Comparison of ENCODE assay signal across 20 mouse cellular contexts in genomic region chr4:86523771-86524170, GRCm38 (mm10). TPM values are rescaled to one million over a fixed set of nuclear protein-coding genes. Genes with fewer than 3 reads are reported as not detected.
DNase-seq lines count a peak whose midpoint lies in the region; ATAC-seq lines count a peak whose summit lies in the region.
"Had no signal": no experiment of that assay in that cellular context is flagged by ENCODE, and none has a peak within 500 bp of the region (broad histone marks: within the 10 kb centered on the region; RNA-seq: fewer than 3 reads in every experiment).

No protein-coding gene starts in this region.

- no peaks in the 10 kb centered on the region; the same call in 1 of the 2 replicates for H3K36me3 ChIP-seq in limb, embryonic 11.5 days (ENCODE audit: control insufficient read depth, insufficient read depth, low read length)
- H3K36me3 ChIP-seq in limb, embryonic 10.5 days = no peaks in the 10 kb centered on the region
- H3K36me3 ChIP-seq: embryonic facial prominence, embryonic 10.5 days; embryonic facial prominence, embryonic 12.5 days; forebrain, embryonic 15.5 days had no signal

- H3K9ac ChIP-seq in limb, embryonic 11.5 days (ENCODE audit: low read length) = no peak overlapping the region
- H3K9ac ChIP-seq: embryonic facial prominence, embryonic 12.5 days; forebrain, embryonic 13.5 days; forebrain, embryonic 15.5 days; forebrain, postnatal 0 days had no signal

- H3K9me3 ChIP-seq in limb, embryonic 11.5 days (ENCODE audit: control insufficient read depth, low read length) = no peaks in the 10 kb centered on the region
- no peaks in the 10 kb centered on the region for H3K9me3 ChIP-seq in limb, embryonic 10.5 days (replicated peaks)
- H3K9me3 ChIP-seq: embryonic facial prominence, embryonic 10.5 days; embryonic facial prominence, embryonic 12.5 days; forebrain, embryonic 13.5 days; forebrain, embryonic 15.5 days had no signal

- no peak for ATAC-seq in limb, embryonic 11.5 days (ENCODE audit: insufficient number of reproducible peaks, low FRiP score, low TSS enrichment, low read depth)
- ATAC-seq: forebrain, embryonic 13.5 days; forebrain, embryonic 15.5 days; forebrain, postnatal 0 days had no signal

- no peak overlapping the region for H3K4me3 ChIP-seq in limb, embryonic 11.5 days (ENCODE audit: low read depth, low read length)
- H3K4me3 ChIP-seq in limb, embryonic 10.5 days = no peak overlapping the region
- H3K4me3 ChIP-seq: embryonic facial prominence, embryonic 10.5 days; embryonic facial prominence, embryonic 12.5 days; forebrain, embryonic 13.5 days; forebrain, embryonic 15.5 days had no signal

- peaks cover 28% of the 10 kb centered on the region for H3K4me1 ChIP-seq in limb, embryonic 11.5 days (ENCODE audit: control insufficient read depth, insufficient read depth, low read length)
- peaks cover 27% of the 10 kb centered on the region for H3K4me1 ChIP-seq in limb, embryonic 10.5 days
- H3K4me1 ChIP-seq: forebrain, embryonic 13.5 days; forebrain, embryonic 15.5 days had no signal

- no peaks in the 10 kb centered on the region for H3K27me3 ChIP-seq in limb, embryonic 11.5 days (ENCODE audit: control insufficient read depth, insufficient read depth, low read length)
- no peaks in the 10 kb centered on the region for H3K27me3 ChIP-seq in limb, embryonic 10.5 days (ENCODE audit: low read depth, poor library complexity, severe bottlenecking)
- H3K27me3 ChIP-seq: embryonic facial prominence, embryonic 12.5 days; forebrain, embryonic 13.5 days; forebrain, embryonic 15.5 days had no signal

- 68% methylated on average over 5 of the region's 5 CpGs for WGBS in limb, embryonic 11.5 days
- 89% methylated on average over 5 of the region's 5 CpGs for WGBS in limb, embryonic 10.5 days

- H3K27ac ChIP-seq in limb, embryonic 11.5 days (replicated peaks; ENCODE audit: low read depth, low read length) = no peak overlapping the region
- H3K27ac ChIP-seq in limb, embryonic 10.5 days = no peak overlapping the region
- H3K27ac ChIP-seq: embryonic facial prominence, embryonic 10.5 days; embryonic facial prominence, embryonic 12.5 days; forebrain, embryonic 13.5 days; forebrain, embryonic 15.5 days had no signal

- no peak overlapping the region for H3K4me2 ChIP-seq in limb, embryonic 11.5 days (ENCODE audit: low read depth, severe bottlenecking)
- H3K4me2 ChIP-seq: embryonic facial prominence, embryonic 12.5 days; forebrain, embryonic 13.5 days; forebrain, embryonic 15.5 days had no signal

- DNase-seq in limb, embryonic 11.5 days (ENCODE audit: low spot score) = peak; percentile 17
- no peak for DNase-seq in limb, embryonic 10.5 days (ENCODE audit: low spot score)
- peak; percentile 20 for DNase-seq in right cerebral cortex, adult 18-20 months
- no peak for DNase-seq in right cerebral cortex, postnatal 25 days
- no peak for DNase-seq in kidney, adult 11 months
- DNase-seq: adrenal gland, adult 2 months; adrenal gland, postnatal 10 days; adrenal gland, postnatal 25 days; cerebellum, adult 11-12 months; cerebellum, adult 2 months; cerebellum, adult 9-10 months; cerebellum, postnatal 10 days; cerebellum, postnatal 25 days; forebrain, postnatal 0 days had no signal

RNA-seq across cellular contexts. Expression of gene Saxo1, which starts 34.4 kb away (rescaled TPM):
- polyA plus RNA-seq in limb, embryonic 11.5 days (2014; fragmentation: Nextera tagmentation; extraction: Ambion mirVana) = 0.18 and 0.36 TPM in 2 replicates
- not detected in 2 replicates for polyA plus RNA-seq in limb, embryonic 10.5 days (2016; fragmentation: Nextera tagmentation; extraction: Ambion mirVana)
- polyA plus RNA-seq: adrenal gland, adult 2 months; C2C12; cerebellum, adult 2 months; embryonic facial prominence, embryonic 10.5 days; embryonic facial prominence, embryonic 12.5 days; forebrain, embryonic 11.5 days; forebrain, embryonic 13.5 days; forebrain, embryonic 15.5 days; forebrain, postnatal 0 days had no signal

RNA-seq across cellular contexts. Expression of gene Rraga, which starts 51.7 kb away (rescaled TPM):
- polyA plus RNA-seq in limb, embryonic 11.5 days (2014; fragmentation: Nextera tagmentation; extraction: Ambion mirVana) = 85.0 and 102 TPM in 2 replicates
- 46.3 and 48.5 TPM in 2 replicates for polyA plus RNA-seq in limb, embryonic 10.5 days (2016; fragmentation: Nextera tagmentation; extraction: Ambion mirVana)

Comparison
In these comparisons a context has a peak if more than half of its experiments do, and no peak if none do; other contexts are left out.
1. DNase-seq: peak in limb, embryonic 11.5 days (single experiment) and right cerebral cortex, adult 18-20 months (single experiment); none in limb, embryonic 10.5 days (single experiment), right cerebral cortex, postnatal 25 days (single experiment) and kidney, adult 11 months (single experiment).